Mouse (Mus musculus) hindbrain, embryonic 15.5 days (tissue): ENCODE measurements around the gene Carhsp1. TPM values are rescaled to one million over a fixed set of nuclear protein-coding genes. Genes with fewer than 3 reads are reported as not detected.

ENCODE experiments used
- ATAC-seq: fragments of 200-750 bp; cut with Nextera tagmentation; 2 replicates; pipeline ENCODE4 v1.8.0; 2017; ENCODE audit warnings: low read depth, moderate number of reproducible peaks, moderate TSS enrichment; ENCODE audit not compliant: low FRiP score
- H3K27ac ChIP-seq: fragments of 300-500 bp; sonication (generic); replicated peaks from 2 replicates; pipeline ENCODE4 v1.5.1; 2015; ENCODE audit warnings: mild to moderate bottlenecking, inconsistent platforms
- H3K27me3 ChIP-seq: fragments of 300-500 bp; sonication (generic); 2 replicates; pipeline ENCODE4 v1.6.1; 2015; ENCODE audit warnings: control low read depth, inconsistent platforms
- H3K36me3 ChIP-seq: fragments of 300-500 bp; sonication (generic); 2 replicates; pipeline ENCODE4 v1.6.1; 2015; ENCODE audit warnings: control low read depth, inconsistent platforms
- H3K4me1 ChIP-seq: fragments of 300-500 bp; sonication (generic); replicated peaks from 2 replicates; pipeline ENCODE4 v1.6.1; 2015; ENCODE audit warnings: control low read depth, inconsistent platforms
- H3K4me2 ChIP-seq: fragments of 300-500 bp; sonication (generic); 2 replicates; pipeline ENCODE4 v1.6.1; 2015; ENCODE audit warnings: moderate library complexity, mild to moderate bottlenecking, inconsistent platforms
- H3K4me3 ChIP-seq: fragments of 300-500 bp; sonication (generic); 2 replicates; pipeline ENCODE4 v1.5.1; 2015; ENCODE audit warnings: mild to moderate bottlenecking, inconsistent platforms
- H3K9ac ChIP-seq: fragments of 300-500 bp; sonication (generic); 2 replicates; pipeline ENCODE4 v1.6.1; 2015; ENCODE audit warnings: inconsistent platforms
- H3K9me3 ChIP-seq: fragments of 300-500 bp; sonication (generic); 2 replicates; pipeline ENCODE4 v1.6.1; 2016; ENCODE audit warnings: control low read depth, inconsistent platforms
- WGBS: fragments of 180-500 bp; shearing (Covaris S2); methylation state at CpG from one replicate; pipeline ENCODE4 v1.1.7; 2015; 5-methylcytosine and 5-hydroxymethylcytosine counted together
- polyA plus RNA-seq: library from polyadenylated mRNA; unstranded; fragments of >200 nt; fragmentation: Nextera tagmentation; extraction: Ambion mirVana; gene quantifications from 2 replicates; pipeline ENCODE4 v1.2.1, GENCODE M21; 2015

The Carhsp1 gene
- polyA plus RNA-seq, 1 experiment from 2014 or later: 171 TPM

DNA sequence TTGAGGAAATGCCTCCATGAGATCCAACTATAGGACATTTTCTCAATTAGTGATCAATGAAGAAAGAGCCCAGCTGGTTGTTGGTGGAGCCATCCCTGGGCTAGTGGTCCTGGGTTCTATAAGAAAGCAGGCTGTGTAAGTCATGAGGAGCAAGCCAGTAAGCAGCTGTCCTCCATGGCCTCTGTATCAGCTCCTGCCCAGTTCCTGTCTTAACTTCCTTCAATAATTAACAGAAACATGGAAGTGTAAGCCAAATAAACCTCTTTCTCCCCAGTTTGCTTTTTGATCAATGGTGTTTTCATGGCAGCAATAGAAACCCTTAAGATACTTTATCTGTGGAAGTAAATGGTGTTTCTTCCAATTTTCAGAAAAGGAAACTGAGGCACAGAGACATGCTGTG, 856 bp upstream of the Carhsp1 start:
- Histone ChIP-seq H3K4me1 (peaks cover 32% of the 10 kb centered on the region), H3K27ac (no peak overlapping the region), H3K9me3 (no peaks in the 10 kb centered on the region), H3K4me3 (peak overlapping the region; percentile 79), H3K27me3 (no peaks in the 10 kb centered on the region), H3K9ac (no peak overlapping the region), H3K4me2 (peak overlapping the region; percentile 66), H3K36me3 (no peaks in the 10 kb centered on the region)
- ATAC-seq: no peak

DNA sequence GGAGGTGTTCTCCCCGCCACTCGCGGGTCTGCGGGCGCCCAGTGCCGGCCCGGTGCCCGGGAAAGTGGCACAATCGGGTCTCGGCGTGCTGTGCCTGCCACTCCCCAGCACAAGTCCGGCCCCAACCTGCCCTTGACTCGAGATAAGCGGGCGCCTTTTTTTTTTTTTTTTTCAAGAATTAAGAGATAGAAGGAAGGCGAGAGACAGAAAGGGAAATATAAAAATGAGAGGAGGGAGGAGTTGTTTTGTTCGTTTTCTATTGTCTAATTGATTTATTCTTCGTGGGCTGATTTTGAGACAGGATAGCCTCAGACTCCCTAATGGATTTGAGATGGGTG, 364 bp upstream of the Carhsp1 start:
- Histone ChIP-seq H3K4me2 (peak overlapping the region; percentile 66), H3K4me3 (peak overlapping the region; percentile 79), H3K27me3 (no peaks in the 10 kb centered on the region), H3K36me3 (no peaks in the 10 kb centered on the region), H3K4me1 (peaks cover 37% of the 10 kb centered on the region), H3K9ac (peak overlapping the region; percentile 62), H3K27ac (peak overlapping the region; percentile 78), H3K9me3 (no peaks in the 10 kb centered on the region)
- no peak for ATAC-seq
- 0% methylated on average over 15 of the region's 18 CpGs for WGBS

DNA sequence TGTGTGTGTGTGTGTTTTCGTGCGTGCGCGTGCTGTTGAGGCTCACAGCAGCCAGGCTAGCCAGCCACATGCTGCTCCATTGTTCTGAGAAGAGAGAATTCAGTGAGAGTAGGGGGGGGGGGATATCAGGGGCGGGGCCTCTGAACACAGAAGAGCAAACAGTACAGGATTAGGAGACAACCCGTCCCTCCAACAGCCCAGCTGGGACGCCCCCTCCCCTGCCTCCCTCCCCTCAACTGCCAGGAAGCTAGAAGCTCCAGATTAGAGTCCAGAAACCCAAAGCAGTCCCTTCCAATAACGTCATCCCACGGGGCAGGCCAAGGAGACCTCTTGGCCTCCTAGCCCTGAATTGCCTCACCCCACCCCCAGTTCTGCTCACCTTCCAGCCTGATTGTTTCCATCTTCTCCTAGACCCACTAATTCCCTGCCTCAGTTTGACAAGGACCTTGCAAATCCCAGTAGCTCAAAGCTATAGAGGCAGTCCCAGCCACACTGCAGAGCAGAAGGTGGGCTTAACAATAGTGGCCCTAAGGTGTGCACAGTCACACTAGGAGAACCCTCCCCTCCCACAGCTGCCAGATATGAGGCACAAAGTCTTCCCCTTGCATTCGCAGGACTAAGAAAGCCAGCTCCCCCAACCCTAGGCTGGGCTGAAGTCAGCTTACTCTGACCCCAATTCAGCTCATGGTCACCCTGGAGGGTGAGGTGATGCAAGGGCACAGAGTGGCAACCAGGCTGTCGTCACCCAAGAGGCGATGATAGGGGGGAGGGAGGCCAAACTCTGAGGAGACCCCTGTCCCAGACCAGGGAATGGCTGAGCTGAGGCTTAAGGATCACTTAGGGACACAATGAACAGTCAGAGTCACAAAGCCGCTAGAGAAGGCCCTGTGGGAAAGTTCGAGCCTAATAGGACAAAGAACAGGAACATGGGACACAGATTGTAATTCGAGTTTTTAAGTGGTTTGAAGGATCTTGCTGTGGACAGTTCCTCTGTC, 1.6 kb downstream of the Carhsp1 start:
- Histone ChIP-seq H3K9me3 (no peaks in the 10 kb centered on the region), H3K9ac (peak overlapping the region; percentile 62), H3K4me3 (peak overlapping the region; percentile 79), H3K4me2 (peak overlapping the region; percentile 66), H3K4me1 (peaks cover 49% of the 10 kb centered on the region), H3K27ac (peak overlapping the region; percentile 78), H3K36me3 (no peaks in the 10 kb centered on the region), H3K27me3 (no peaks in the 10 kb centered on the region)
- peak; percentile 63 for ATAC-seq
- WGBS: 2% methylated on average over 15 of the region's 15 CpGs

DNA sequence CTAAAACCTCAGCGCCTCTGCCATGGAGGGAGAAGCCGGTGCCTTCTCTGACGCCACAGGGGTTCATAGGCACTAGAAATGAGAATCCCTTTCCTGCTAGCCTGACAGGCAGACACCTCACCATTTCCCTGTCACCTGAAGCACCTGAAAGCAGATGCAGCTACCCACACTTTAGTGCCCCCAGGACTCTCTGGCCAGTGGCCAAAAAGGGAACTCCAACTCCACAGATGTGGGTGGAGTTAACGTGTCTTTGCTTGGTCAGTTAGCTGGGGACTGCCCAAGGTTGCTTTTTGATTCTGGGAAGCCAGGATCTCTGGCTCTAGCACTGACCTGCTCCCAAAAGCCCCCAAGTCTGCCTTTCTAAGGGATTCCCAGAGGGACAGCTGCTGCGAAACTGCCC, 2.5 kb downstream of the Carhsp1 start:
- ATAC-seq: no peak
- Histone ChIP-seq H3K36me3 (no peaks in the 10 kb centered on the region), H3K9me3 (no peaks in the 10 kb centered on the region), H3K4me3 (peak overlapping the region; percentile 79), H3K4me1 (peaks cover 50% of the 10 kb centered on the region), H3K27ac (peak overlapping the region; percentile 78), H3K27me3 (no peaks in the 10 kb centered on the region), H3K9ac (peak overlapping the region; percentile 62), H3K4me2 (peak overlapping the region; percentile 66)
- WGBS: 40% methylated on average over 5 of the region's 5 CpGs

DNA sequence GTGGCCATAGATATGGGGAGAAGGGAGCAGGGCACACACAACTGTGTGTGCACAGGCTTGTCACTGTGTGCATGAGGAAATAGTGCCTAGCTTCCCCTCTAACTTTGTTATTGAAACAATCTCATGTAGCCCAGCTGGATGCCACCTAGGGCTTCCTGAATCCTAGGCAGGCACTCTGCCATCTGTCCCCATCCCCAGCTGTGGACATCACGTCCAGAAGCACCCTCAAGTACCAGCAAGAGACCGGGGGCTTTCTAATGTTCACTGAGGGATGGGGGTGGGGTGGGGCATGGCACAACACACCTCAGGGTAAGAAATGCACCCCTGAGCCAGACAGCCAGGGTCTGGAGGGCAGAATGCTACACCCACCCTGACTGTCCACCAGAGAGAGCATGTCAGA, 3.6 kb downstream of the Carhsp1 start:
- no peak for ATAC-seq
- peaks cover under 1% of the 10 kb centered on the region; the same call in 1 of the 2 replicates for H3K36me3 ChIP-seq
- peaks cover 60% of the 10 kb centered on the region for H3K4me1 ChIP-seq
- no peaks in the 10 kb centered on the region for H3K27me3 ChIP-seq
- no peaks in the 10 kb centered on the region for H3K9me3 ChIP-seq
- no peak overlapping the region for H3K9ac ChIP-seq
- H3K4me2 ChIP-seq: peak overlapping the region; percentile 66; the same call in 1 of the 2 replicates
- no peak overlapping the region for H3K27ac ChIP-seq
- 56% methylated on average over 2 of the region's 2 CpGs for WGBS
- H3K4me3 ChIP-seq: no peak overlapping the region

DNA sequence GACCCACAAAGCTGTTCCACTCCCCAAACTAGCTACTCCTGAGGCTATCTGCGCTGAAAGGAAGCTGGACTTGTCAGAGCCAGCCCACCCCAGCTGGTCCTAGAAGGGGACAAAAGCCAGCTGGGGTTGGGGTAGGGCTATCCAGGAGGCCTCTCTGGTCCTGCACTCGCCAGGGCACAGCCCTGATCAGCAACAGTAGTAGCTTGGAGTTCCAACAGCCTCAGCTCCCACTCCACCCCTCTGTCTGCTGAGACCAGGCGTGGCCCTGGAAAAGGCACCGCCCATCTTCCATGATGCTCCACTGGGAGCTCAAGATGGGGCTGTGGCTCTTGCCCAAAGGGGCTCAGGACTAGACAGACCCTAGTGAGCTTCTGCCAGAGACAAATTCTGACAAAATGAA, 4.1 kb downstream of the Carhsp1 start:
- Histone ChIP-seq H3K27me3 (no peaks in the 10 kb centered on the region), H3K27ac (no peak overlapping the region), H3K4me1 (peaks cover 64% of the 10 kb centered on the region), H3K4me2 (peak overlapping the region; percentile 18; the same call in 1 of the 2 replicates), H3K9me3 (no peaks in the 10 kb centered on the region), H3K9ac (no peak overlapping the region), H3K36me3 (peaks cover 3% of the 10 kb centered on the region; the same call in 1 of the 2 replicates), H3K4me3 (no peak overlapping the region)
- no peak for ATAC-seq
- WGBS: 69% methylated on average over 4 of the region's 4 CpGs

DNA sequence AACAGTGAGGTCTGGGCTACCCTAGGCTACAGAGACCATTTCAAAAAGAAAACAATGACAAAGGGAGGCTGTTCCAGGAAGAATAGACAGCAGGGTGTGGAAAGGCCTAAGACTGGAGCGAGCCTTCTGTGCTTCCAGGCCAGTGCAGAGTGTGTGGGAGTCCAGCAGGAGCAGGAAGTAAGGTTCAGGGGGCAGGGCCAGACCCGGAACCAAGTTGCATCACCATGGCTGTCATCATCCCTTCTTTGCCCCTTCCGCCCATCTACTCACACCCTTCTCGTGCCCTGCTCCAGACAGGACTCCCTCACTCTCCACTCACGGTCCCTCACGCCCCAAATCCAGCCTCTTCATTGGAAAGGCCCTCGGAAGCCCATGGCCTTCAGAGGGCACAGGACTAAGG, 4.7 kb downstream of the Carhsp1 start:
- Histone ChIP-seq H3K9ac (no peak overlapping the region), H3K36me3 (peaks cover 8% of the 10 kb centered on the region; the same call in 1 of the 2 replicates), H3K9me3 (no peaks in the 10 kb centered on the region), H3K4me1 (peaks cover 61% of the 10 kb centered on the region), H3K27ac (no peak overlapping the region), H3K4me3 (no peak overlapping the region), H3K27me3 (no peaks in the 10 kb centered on the region), H3K4me2 (no peak overlapping the region)
- no peak for ATAC-seq
- WGBS: 81% methylated on average over 7 of the region's 7 CpGs

DNA sequence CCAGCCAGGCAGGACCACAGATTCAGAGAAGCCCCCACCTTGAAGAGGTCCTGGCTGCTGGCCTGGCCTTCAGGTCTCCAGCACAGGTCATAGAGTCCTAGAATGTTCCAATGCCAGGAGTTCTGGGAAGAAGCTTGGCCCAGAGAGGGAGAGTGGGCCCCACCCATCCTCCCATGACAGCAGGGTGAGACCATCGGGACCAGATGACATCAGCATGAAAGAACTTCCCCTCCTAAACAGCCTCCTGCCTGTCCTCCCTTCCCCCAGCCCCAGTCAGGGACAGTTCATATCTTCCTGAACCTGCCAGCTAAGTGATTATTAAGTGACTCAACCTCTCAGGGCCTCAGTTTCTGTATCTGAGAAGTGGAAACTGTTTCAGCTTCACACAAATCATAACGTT, 5.5 kb downstream of the Carhsp1 start:
- H3K9me3 ChIP-seq: no peaks in the 10 kb centered on the region
- ATAC-seq: no peak
- peaks cover 61% of the 10 kb centered on the region for H3K4me1 ChIP-seq
- no peaks in the 10 kb centered on the region for H3K27me3 ChIP-seq
- WGBS: 71% methylated on average over 2 of the region's 2 CpGs
- H3K4me2 ChIP-seq: no peak overlapping the region
- H3K4me3 ChIP-seq: no peak overlapping the region
- no peak overlapping the region for H3K27ac ChIP-seq
- H3K9ac ChIP-seq: no peak overlapping the region
- H3K36me3 ChIP-seq: peaks cover 16% of the 10 kb centered on the region

DNA sequence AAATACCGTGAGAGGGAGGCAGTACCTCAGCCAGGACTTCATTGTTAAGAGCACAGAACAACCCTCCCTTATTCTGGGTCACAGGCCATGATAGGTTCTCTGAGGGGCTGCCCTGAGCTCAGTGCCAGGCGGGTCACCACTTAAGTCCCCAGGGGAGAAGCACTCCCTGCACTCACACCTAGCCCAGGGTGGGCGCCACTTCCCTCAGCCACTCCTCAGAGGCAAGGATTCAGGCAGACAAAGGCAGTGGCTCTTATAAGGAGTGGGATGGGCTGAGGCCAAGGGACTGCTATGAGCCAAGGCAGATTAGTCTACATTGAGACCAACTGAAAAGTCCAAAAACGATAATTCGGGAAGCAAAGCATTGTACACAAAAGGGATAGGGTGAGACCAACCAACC, 6.6 kb downstream of the Carhsp1 start:
- Histone ChIP-seq H3K4me2 (no peak overlapping the region), H3K27me3 (no peaks in the 10 kb centered on the region), H3K9ac (no peak overlapping the region), H3K4me1 (peaks cover 57% of the 10 kb centered on the region), H3K9me3 (no peaks in the 10 kb centered on the region), H3K36me3 (peaks cover 24% of the 10 kb centered on the region), H3K4me3 (no peak overlapping the region), H3K27ac (no peak overlapping the region)
- 86% methylated on average over 5 of the region's 5 CpGs for WGBS
- no peak for ATAC-seq

DNA sequence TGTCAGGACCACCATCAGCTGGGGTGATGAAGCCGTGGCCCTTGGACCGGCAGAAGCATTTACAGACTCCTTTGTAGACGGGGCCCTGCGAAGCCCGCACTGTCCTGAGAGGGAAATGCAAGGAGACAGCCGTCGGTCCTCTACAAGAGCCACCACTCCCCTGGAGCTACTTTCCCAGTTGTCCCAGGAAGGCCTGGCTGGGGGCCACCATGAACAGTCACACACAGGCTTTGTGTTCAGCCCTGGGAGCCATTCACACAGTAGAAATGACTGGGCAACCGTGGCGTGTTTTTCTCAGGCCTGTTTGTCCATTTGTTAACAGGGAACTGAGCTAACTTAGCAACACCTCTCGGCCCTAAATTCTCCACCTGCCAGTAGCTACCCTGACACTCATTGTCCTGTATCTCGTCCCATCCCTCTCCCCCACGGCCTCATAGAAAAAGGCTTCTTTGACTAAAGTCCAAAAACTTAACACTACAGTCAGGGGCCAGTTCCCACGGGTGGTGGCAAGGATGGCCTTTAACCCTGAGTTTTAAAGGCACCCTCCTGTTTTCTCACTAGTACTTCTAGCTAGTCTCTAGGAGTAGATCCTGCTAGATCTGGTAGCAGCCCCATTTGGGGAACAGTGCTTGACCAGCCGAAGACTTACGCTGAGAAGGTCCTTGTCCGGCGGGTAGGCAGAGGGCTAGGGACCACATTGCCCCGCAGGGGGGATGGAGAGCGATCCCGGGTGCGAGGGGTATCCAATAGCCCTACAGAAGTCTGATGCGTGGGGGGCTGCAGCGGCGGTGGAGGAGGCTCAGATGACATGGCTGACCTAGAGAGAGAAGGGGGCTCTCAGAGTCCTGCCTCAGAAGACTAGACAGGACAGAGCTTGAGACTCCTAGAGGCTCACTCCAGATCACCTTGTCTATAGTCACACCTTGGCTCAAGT, 8.1 kb downstream of the Carhsp1 start:
- no peak overlapping the region for H3K4me2 ChIP-seq
- no peak overlapping the region for H3K9ac ChIP-seq
- H3K27me3 ChIP-seq: no peaks in the 10 kb centered on the region
- H3K9me3 ChIP-seq: no peaks in the 10 kb centered on the region
- H3K36me3 ChIP-seq: peaks cover 37% of the 10 kb centered on the region
- H3K4me1 ChIP-seq: peaks cover 43% of the 10 kb centered on the region
- no peak for ATAC-seq
- no peak overlapping the region for H3K4me3 ChIP-seq
- 0 out of 2 replicates have a peak overlapping the region, but pooled peaks have one; percentile 43 for H3K27ac ChIP-seq
- 80% methylated on average over 24 of the region's 24 CpGs for WGBS

DNA sequence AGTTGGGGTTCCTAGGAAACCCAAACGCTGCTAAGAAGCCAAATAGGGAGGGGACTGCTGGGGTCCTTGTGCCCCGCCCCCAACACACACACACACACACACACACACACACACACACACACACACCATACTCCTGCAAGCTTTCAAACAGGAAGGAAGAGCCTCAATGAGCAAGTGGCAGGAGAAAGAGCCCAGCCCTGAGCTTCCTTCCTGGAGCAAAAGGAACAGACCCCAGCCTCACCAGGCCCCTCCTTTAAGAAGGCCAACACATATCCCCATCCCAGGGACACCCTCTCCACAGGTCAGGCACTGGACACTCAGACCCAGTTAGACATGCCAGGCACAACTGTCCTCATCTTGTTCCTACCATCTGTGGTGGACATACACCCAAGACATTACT, 8.9 kb downstream of the Carhsp1 start:
- H3K36me3 ChIP-seq: peaks cover 42% of the 10 kb centered on the region
- no peak overlapping the region for H3K4me3 ChIP-seq
- H3K27ac ChIP-seq: 0 out of 2 replicates have a peak overlapping the region, but pooled peaks have one; percentile 43
- no peaks in the 10 kb centered on the region for H3K9me3 ChIP-seq
- peaks cover 34% of the 10 kb centered on the region for H3K4me1 ChIP-seq
- H3K4me2 ChIP-seq: no peak overlapping the region
- WGBS: 84% methylated on average over 2 of the region's 2 CpGs
- ATAC-seq: no peak
- no peak overlapping the region for H3K9ac ChIP-seq
- no peaks in the 10 kb centered on the region for H3K27me3 ChIP-seq

DNA sequence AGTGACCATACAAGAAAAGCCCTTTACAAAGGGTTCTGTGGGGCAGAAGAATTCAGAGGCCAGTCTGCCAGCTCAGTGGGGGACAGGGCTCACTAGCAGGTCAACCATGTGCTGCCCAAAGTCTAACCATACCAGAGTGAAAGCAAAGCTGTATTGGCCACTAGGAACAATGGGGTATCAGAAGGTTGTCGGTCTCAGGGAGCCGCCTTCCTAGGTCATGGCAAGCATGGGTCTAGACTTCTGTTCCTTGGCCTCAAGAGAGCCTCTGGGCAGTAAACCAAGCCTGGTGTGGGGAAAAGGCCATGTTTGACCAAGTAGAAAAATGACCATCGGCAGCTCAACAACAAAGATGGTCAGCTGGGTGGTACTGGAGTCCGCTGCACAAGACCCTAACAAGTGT, 13.2 kb downstream of the Carhsp1 start:
- no peak overlapping the region for H3K27ac ChIP-seq
- H3K4me2 ChIP-seq: no peak overlapping the region
- H3K4me1 ChIP-seq: peaks cover 8% of the 10 kb centered on the region; the same call in 1 of the 2 replicates
- peaks cover 52% of the 10 kb centered on the region for H3K36me3 ChIP-seq
- ATAC-seq: no peak
- 91% methylated on average over 4 of the region's 4 CpGs for WGBS
- H3K9ac ChIP-seq: no peak overlapping the region
- no peaks in the 10 kb centered on the region for H3K27me3 ChIP-seq
- no peaks in the 10 kb centered on the region for H3K9me3 ChIP-seq
- H3K4me3 ChIP-seq: no peak overlapping the region
